Mouse (Mus musculus): ENCODE data around the gene Fam110a.

DNA sequence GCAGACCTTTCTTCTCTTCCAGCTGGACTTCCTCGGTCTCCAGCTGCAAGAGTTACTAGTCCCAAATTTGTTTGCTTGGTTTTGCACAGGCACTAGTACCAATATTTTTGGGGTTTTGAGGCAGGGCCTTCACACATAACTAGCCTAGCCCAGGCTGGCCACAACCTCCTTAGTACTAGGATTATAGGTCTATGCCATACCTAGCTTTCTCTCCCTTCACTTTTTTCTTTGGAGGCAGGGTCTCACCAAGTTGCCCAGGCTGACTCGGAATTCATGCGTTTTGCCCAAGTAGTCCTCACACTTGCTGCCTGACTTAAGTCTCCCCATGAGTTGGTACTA lies 305 bp upstream of the Fam110a start:
- no peak for TF ChIP-seq CTCF (conservative IDR thresholded peaks at IDR 0.05; ENCODE audit: insufficient read depth, insufficient read length, low read depth, low read length)
- TF ChIP-seq POLR2A (IDR thresholded peaks at IDR 0.05; ENCODE audit: low read depth, low read length) = no peak
